Mouse (Mus musculus): ENCODE results near the gene Dync1i1.

GRCm38 (mm10) chr6:6075940-6076447, 350.6 kb downstream of the Dync1i1 start:
- TF ChIP-seq CTCF (IDR thresholded peaks at IDR 0.05; ENCODE audit: insufficient read depth, low read length) (no peak), POLR2A (IDR thresholded peaks at IDR 0.05; ENCODE audit: borderline replicate concordance, extremely low read depth, low read depth, low read length) (no peak)

Data from lung, adult 2 months (tissue).